Mouse (Mus musculus) v-Abl transformed pro-B cells (cell line): ENCODE measurements around the gene Stx2.

Experiments
- in situ Hi-C, 2 experiments: fragments of 400-800 bp; cut with MboI; formaldehyde crosslinking; loops; one replicate each; pipeline ENCODE4 v1.15.1; 2025; ENCODE audit not compliant: unreplicated experiment in 2 of 2

The Stx2 gene

DNA sequence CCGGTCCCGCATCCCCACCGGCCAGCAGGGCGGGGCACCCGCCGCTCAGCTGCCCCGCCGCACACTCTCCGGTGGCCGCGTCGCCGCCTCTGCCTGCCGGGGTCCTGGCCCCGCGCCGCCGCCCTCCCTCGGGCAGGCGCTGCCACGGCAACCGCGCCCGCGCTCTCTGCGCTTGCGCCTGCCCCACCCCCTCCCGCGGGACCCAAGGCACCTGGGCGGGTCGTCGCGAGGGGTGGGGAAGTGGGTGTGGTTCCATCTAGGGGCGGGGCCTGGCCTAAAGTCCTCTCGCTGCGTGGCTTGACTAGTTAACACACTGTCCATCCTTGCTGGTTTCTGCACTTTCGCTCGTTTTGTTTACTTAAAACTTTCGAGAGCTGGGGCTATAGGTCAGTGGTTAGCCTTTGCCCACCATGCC is at the start of gene Stx2:
Stx2 (minus strand) TSS at position 163 of the 415 bp plus-strand sequence.
- in situ Hi-C loops = loop anchor here (10.0 to 25.0 kb wide), 4 partner anchors 486 to 1396 kb away; partner anchors contain the start of genes Gusb (in 1 of the 2) and Rabgef1 (in 1 of the 2)

DNA sequence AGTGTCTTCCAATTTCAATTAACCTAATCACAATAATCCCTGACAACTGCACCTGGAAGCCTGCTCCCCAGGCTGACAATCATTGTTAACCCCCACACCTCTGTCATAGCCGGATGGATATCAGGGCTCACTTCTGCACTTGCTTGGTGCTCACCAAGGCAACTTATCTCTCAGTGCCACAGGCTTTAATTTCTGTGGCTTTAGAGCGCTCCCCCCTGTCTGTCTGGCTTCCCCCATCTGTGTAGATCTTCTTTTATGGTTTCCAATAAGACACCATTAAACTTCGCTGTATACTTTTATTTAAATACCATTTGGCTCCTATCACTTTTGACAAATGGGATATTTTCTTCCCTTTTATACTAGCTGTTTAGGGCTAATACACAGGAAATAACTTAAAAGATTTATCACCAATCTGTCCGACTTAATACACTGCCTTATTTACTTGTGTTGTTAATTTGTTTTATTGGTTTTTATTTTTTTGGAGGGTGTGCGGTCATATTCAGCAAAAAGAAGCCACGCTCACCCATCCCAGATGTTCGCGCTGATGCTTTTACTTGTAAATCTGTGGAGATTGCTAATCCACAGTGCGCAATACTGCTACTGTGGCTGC is 46.4 kb upstream of the Stx2 start:
- in situ Hi-C loops = no loop called here

GRCm38 (mm10) chr5:129052636-129053355 is 44.4 kb upstream of the Stx2 start:
- in situ Hi-C loops = no loop called here

DNA sequence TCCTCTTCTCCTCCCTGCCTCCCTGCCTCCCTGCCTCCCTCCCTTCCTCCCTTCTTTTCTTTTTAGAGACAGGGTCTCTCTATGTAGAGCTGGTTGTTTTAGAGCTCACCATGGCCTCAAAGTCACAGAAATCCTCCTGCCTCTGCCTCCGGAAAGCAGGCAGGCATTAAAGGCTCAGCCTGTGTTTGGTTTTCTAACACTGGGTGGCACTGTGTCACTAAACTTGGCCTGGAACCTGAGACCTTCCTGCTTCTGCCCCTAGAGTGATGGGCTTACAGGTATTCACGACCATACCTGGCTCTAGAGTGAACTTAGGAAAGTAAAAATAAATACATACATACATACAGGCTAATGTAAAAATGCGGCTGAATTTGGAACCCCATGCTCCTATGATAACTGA is 43.5 kb upstream of the Stx2 start:
- in situ Hi-C loops = no loop called here

- in situ Hi-C loops = loop anchor here in 1 of 2 experiments (25.0 kb wide), 1 partner anchor 1263 kb away; no protein-coding TSS in a partner anchor
Measured at GRCm38 (mm10) chr5:129049372-129049771, 41.0 kb upstream of the Stx2 start.

DNA sequence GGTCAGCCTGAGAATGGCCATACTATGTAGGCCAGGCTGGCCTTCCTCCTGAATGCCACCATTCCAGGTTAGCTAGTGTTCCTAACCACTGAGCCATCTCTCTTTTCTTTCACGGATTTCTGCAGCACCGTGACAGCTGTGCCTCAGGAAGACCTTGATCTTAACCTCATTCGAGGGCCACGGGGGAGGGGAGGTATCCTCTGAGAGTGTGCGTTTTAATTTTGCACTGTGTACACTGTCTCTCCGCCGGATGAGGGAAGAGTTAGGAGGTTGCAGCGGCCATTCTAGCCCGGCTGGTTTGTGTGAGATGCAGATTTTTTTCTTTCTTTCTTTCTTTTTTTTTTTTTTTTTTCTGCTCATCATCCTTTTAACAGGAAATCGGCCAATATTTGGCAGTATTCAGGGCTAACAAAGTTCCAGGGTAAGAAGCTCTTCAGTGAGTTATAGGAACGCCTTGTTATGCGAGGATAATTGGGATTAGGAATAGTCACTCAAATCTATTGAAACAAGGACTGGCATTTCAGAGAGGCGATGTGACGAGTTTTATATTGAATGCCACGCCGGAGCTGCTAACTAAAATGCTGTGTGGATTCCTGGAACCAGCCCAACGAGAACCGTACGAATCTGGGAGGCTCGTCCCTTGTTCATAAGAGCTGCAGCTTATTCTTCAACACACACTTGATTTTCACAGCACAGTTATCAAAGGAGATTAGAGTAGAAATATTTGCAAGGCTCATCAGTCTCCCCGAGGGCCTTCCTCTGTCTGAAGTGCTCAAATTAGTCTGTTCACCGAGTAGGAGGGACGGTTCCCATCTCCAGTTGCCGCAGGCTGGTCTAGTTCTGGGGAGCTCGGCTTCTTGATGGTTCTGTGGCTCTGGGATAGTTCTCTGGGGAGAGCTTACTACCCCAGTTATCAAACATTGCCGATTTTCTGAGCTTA is 37.5 kb upstream of the Stx2 start:
- in situ Hi-C loops = loop anchor here in 1 of 2 experiments (25.0 kb wide), 1 partner anchor 1266 kb away; no protein-coding TSS in a partner anchor

DNA sequence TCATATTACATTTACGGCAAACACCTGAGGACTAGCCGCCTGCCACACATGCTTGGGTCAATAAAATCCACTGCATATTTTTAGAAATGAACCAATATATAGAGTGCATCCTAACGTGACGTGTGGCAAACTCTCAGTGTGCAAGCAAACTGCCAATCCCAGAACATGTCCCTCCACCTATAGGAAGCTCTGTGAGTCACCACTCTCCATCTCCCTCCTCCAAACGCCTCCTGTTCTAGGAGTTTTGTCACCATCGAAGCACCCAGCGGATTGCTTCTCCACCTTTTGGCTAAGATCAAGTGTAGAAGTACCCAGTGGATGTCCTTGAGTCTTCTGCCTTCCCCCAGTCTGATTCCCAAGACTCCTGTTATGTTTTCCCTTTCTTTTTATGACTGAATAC is 29.4 kb upstream of the Stx2 start:
- in situ Hi-C loops = loop anchor here in 1 of 2 experiments (25.0 kb wide), 1 partner anchor 1275 kb away; no protein-coding TSS in a partner anchor

DNA sequence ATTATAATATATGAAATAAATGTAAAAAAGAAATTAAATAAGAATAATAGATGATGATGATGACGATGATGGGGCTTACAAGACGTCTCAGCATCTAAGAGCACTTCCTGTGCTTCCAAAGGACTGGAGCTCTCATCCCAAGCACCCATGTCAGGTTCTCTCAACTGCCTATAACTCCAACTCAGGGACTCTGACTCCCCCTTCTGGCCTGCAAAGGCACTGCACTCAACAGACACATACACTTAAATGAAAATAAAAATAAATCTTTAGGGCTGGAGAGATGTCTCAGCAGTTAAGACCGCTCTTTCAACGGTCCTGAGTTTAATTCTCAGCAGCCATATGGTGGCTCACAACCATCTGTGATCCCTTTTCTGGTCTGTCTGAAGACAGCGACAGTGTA is 28.3 kb upstream of the Stx2 start:
- in situ Hi-C loops = loop anchor here in 1 of 2 experiments (25.0 kb wide), 1 partner anchor 1276 kb away; no protein-coding TSS in a partner anchor

- in situ Hi-C loops = loop anchor here in 1 of 2 experiments (25.0 kb wide), 1 partner anchor 1283 kb away; no protein-coding TSS in a partner anchor
Measured at GRCm38 (mm10) chr5:129029131-129029723, 20.9 kb upstream of the Stx2 start.

DNA sequence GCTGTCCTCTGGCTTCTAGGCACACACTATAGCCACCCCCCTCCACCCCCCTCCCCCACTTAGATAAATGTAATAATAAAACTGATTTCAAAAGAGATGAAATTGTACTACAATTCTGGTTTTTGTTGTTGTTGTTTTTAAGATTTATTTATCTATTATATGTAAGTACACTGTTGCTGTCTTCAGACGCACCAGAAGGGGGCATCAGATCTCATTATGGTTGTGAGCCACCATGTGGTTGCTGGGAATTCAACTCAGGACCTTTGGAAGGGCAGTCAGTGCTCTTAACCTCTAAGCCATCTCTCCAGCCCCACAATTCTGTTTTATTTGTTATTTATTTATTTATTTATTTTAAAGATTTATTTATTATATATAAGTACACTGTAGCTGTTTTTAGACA is 18.3 kb upstream of the Stx2 start:
- in situ Hi-C loops = loop anchor here in 1 of 2 experiments (25.0 kb wide), 1 partner anchor 1286 kb away; no protein-coding TSS in a partner anchor

DNA sequence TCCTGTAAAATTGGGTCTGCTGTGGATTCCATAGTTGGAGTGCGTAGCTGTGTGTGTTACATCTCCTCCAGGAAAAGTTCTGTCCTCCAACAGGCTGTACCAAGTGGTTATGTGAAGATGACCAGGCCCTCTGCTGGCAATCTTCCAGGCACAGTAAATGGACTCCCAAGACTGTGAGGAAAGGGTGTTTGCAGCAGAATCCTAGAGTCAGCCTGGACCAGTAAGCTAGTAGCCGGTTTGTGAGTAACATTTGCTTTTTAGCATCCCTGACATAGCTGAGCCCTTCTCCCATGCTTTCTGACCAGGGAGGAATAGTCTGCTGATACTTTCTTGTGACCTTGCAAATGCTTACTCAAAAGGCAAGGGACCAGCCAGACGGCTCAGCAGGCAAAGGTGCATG is 17.8 kb upstream of the Stx2 start:
- in situ Hi-C loops = loop anchor here in 1 of 2 experiments (25.0 kb wide), 1 partner anchor 1286 kb away; no protein-coding TSS in a partner anchor

GRCm38 (mm10) chr5:129025725-129026124 is 17.4 kb upstream of the Stx2 start:
- in situ Hi-C loops = loop anchor here in 1 of 2 experiments (25.0 kb wide), 1 partner anchor 1287 kb away; no protein-coding TSS in a partner anchor

GRCm38 (mm10) chr5:129025048-129025447 is 16.7 kb upstream of the Stx2 start:
- in situ Hi-C loops = loop anchor here in 1 of 2 experiments (25.0 kb wide), 1 partner anchor 1287 kb away; no protein-coding TSS in a partner anchor

DNA sequence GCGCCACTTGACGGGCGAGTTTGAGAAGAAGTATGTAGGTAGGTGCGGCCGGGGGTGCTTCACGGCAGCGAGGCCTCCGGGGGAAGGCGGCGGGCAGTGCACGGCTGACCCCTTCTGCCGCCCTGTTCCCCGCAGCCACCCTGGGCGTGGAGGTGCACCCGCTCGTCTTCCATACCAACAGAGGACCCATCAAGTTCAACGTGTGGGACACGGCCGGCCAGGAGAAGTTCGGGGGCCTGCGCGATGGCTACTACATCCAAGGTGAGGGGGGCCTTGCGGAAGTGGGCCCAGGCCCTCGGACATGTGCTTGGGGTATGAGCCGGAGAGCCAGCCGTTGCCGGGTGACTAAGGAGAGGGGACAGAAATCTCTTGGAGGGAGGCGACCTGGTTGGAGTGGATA is 12.4 kb upstream of the Stx2 start:
- in situ Hi-C loops = loop anchor here (5.0 to 25.0 kb wide), 4 partner anchors 702 to 1408 kb away; partner anchors contain the start of genes Gusb (in 1 of the 2) and Rabgef1 (in 1 of the 2)

GRCm38 (mm10) chr5:129020300-129020668 is 11.9 kb upstream of the Stx2 start:
- in situ Hi-C loops = loop anchor here (5.0 to 25.0 kb wide), 4 partner anchors 702 to 1408 kb away; partner anchors contain the start of genes Gusb (in 1 of the 2) and Rabgef1 (in 1 of the 2)

- in situ Hi-C loops = loop anchor here (5.0 to 25.0 kb wide), 7 partner anchors 703 to 1407 kb away; partner anchors contain the start of genes Rabgef1 (in 2 of the 2), Sbds (in 2 of the 2), Tyw1 (in 2 of the 2) and Gusb (in 1 of the 2)
Measured at GRCm38 (mm10) chr5:129019497-129020299, 11.3 kb upstream of the Stx2 start, which contains the start of gene Ran. Gene Ran (plus strand): TSS chr5:129020069.

- in situ Hi-C loops = loop anchor here (10.0 to 25.0 kb wide), 6 partner anchors 993 to 1407 kb away; partner anchors contain the start of genes Rabgef1 (in 2 of the 2), Sbds (in 2 of the 2), Tyw1 (in 2 of the 2) and Gusb (in 1 of the 2)
Measured at GRCm38 (mm10) chr5:129018782-129019489, 10.6 kb upstream of the Stx2 start.
